Mouse (Mus musculus): ENCODE data around the gene Mmp9. TPM values are rescaled to one million over a fixed set of nuclear protein-coding genes. Genes with fewer than 3 reads are reported as not detected.
A peak's percentile ranks its signal among the peaks of the same experiment; 100 is the strongest.

Mmp9 gene
- polyA plus RNA-seq, 1 experiment, result 5.8 TPM

DNA sequence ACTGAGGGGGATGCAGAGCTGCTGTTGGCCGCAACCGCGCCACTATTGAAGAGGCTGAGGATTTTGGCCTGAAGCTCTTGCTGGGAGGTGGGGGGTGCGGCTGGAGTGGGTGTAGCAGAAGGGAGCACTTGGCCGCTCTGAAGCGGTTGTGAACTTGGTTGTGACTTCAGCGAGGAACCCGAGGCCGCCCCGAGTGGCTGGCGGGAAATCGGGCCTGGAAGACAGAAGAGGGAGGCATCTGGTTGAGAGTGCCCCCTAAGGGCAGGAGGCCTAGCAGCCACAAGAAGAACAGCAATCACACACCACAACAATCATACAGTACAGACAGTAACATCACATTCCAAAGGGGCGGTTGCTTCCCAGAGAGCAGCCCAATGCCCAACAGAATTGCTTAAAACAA lies 61.4 kb downstream of the Mmp9 start:
- H3K4me3 ChIP-seq (ENCODE audit: low read depth, low read length), result 0 out of 2 replicates have a peak overlapping the region, but pooled peaks have one; percentile 2
- H3K9ac ChIP-seq (ENCODE audit: low read depth, poor library complexity, severe bottlenecking), result no peak overlapping the region
- peaks cover 8% of the 10 kb centered on the region for H3K36me3 ChIP-seq (ENCODE audit: control insufficient read depth, insufficient read depth, low read length, poor library complexity, severe bottlenecking)
- H3K27ac ChIP-seq (ENCODE audit: insufficient read depth, low read length), result no peak overlapping the region
- TF ChIP-seq CTCF (IDR thresholded peaks at IDR 0.05; ENCODE audit: low read depth, low read length) (peak; percentile 46), POLR2A (IDR thresholded peaks at IDR 0.05; ENCODE audit: insufficient read depth, low read length) (no peak)
- H3K9me3 ChIP-seq (replicated peaks; ENCODE audit: control insufficient read depth, insufficient read depth, low read length, poor library complexity, severe bottlenecking), result no peaks in the 10 kb centered on the region
- peaks cover 5% of the 10 kb centered on the region; the same call in 1 of the 2 replicates for H3K27me3 ChIP-seq (ENCODE audit: control insufficient read depth, insufficient read depth, low read length, poor library complexity, severe bottlenecking)
- no peaks in the 10 kb centered on the region for H3K4me1 ChIP-seq (ENCODE audit: control insufficient read depth, insufficient read depth, low read length)

DNA sequence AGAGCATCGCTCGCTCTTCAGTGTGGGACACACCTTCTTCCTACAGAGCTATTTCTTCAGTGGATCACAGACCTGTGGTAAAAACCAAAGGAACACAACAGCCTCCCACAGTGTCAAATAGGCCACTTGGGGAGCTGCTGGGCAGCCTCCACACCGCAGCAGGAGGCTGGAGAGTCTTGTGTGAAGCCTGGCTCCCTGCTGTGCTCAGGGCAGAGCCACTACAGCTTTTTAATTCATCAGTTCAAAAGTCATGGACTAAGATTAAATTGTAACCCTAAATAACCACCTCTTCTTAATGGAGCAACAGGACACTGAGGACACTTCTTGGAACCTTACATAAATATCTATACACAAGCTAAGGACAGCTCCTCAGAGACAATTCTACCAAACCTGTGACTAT lies 62.5 kb downstream of the Mmp9 start:
- peaks cover 13% of the 10 kb centered on the region for H3K36me3 ChIP-seq (ENCODE audit: control insufficient read depth, insufficient read depth, low read length, poor library complexity, severe bottlenecking)
- no peak overlapping the region for H3K27ac ChIP-seq (ENCODE audit: insufficient read depth, low read length)
- H3K9me3 ChIP-seq (replicated peaks; ENCODE audit: control insufficient read depth, insufficient read depth, low read length, poor library complexity, severe bottlenecking), result no peaks in the 10 kb centered on the region
- no peaks in the 10 kb centered on the region for H3K27me3 ChIP-seq (ENCODE audit: control insufficient read depth, insufficient read depth, low read length, poor library complexity, severe bottlenecking)
- no peaks in the 10 kb centered on the region for H3K4me1 ChIP-seq (ENCODE audit: control insufficient read depth, insufficient read depth, low read length)
- H3K9ac ChIP-seq (ENCODE audit: low read depth, poor library complexity, severe bottlenecking), result no peak overlapping the region
- H3K4me3 ChIP-seq (ENCODE audit: low read depth, low read length), result no peak overlapping the region
- no peak for TF ChIP-seq POLR2A (IDR thresholded peaks at IDR 0.05; ENCODE audit: insufficient read depth, low read length)
- TF ChIP-seq EP300 (IDR thresholded peaks at IDR 0.05; ENCODE audit: insufficient read depth, low read depth, low read length), result no peak
- no peak for TF ChIP-seq CTCF (IDR thresholded peaks at IDR 0.05; ENCODE audit: low read depth, low read length)

DNA sequence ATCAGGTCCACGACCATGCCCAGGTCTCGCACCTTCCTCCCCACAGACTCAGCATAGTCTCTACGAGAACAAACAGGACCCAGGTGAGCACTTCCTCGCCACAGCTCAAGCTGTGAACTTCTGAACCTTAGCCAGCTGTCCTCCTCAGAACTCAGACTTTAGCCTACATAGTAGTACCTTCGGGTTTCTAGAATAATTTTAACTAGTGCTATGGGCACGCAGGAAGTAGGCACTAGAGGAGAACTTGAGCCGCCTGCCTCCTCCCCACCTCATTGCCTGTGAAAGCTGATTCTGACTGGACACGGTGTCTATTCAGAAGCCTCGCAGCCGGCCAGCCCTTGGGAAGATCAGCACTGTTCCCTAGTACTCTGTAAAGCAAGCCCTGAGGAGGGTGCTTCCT lies 63.7 kb downstream of the Mmp9 start:
- Histone ChIP-seq H3K27ac (ENCODE audit: insufficient read depth, low read length) (no peak overlapping the region), H3K9me3 (replicated peaks; ENCODE audit: control insufficient read depth, insufficient read depth, low read length, poor library complexity, severe bottlenecking) (no peaks in the 10 kb centered on the region), H3K9ac (ENCODE audit: low read depth, poor library complexity, severe bottlenecking) (no peak overlapping the region), H3K27me3 (ENCODE audit: control insufficient read depth, insufficient read depth, low read length, poor library complexity, severe bottlenecking) (no peaks in the 10 kb centered on the region), H3K4me1 (ENCODE audit: control insufficient read depth, insufficient read depth, low read length) (no peaks in the 10 kb centered on the region), H3K36me3 (ENCODE audit: control insufficient read depth, insufficient read depth, low read length, poor library complexity, severe bottlenecking) (peaks cover 21% of the 10 kb centered on the region), H3K4me3 (ENCODE audit: low read depth, low read length) (no peak overlapping the region)
- TF ChIP-seq EP300 (IDR thresholded peaks at IDR 0.05; ENCODE audit: insufficient read depth, low read depth, low read length), result no peak
- TF ChIP-seq CTCF (IDR thresholded peaks at IDR 0.05; ENCODE audit: low read depth, low read length), result no peak
- TF ChIP-seq POLR2A (IDR thresholded peaks at IDR 0.05; ENCODE audit: insufficient read depth, low read length), result no peak

Other genes with a start within 250 kb of the Mmp9 start
- gene Spint4, start 242.3 kb upstream of the Mmp9 start, polyA plus RNA-seq (2011; ENCODE audit: insufficient read depth, insufficient read length, low read depth, missing spikeins), result not detected in 2 replicates
- not detected in 2 replicates for gene Spint5, start 225.5 kb upstream of the Mmp9 start, polyA plus RNA-seq (2011; ENCODE audit: insufficient read depth, insufficient read length, low read depth, missing spikeins)
- 0.60 and 1.7 TPM in 2 replicates for gene Wfdc3, start 194.8 kb upstream of the Mmp9 start, polyA plus RNA-seq (2011; ENCODE audit: insufficient read depth, insufficient read length, low read depth, missing spikeins)
- 26.7 and 30.4 TPM in 2 replicates for gene Dnttip1, start 194.8 kb upstream of the Mmp9 start, polyA plus RNA-seq (2011; ENCODE audit: insufficient read depth, insufficient read length, low read depth, missing spikeins)
- 366 and 371 TPM in 2 replicates for gene Ube2c, start 170.9 kb upstream of the Mmp9 start, polyA plus RNA-seq (2011; ENCODE audit: insufficient read depth, insufficient read length, low read depth, missing spikeins)
- gene Tnnc2, start 160.8 kb upstream of the Mmp9 start, polyA plus RNA-seq (2011; ENCODE audit: insufficient read depth, insufficient read length, low read depth, missing spikeins), result 0.88 and 1.6 TPM in 2 replicates
- 10.7 and 11.2 TPM in 2 replicates for gene Snx21, start 155.0 kb upstream of the Mmp9 start, polyA plus RNA-seq (2011; ENCODE audit: insufficient read depth, insufficient read length, low read depth, missing spikeins)
- gene Acot8, start 135.9 kb upstream of the Mmp9 start, polyA plus RNA-seq (2011; ENCODE audit: insufficient read depth, insufficient read length, low read depth, missing spikeins), result 15.0 and 15.7 TPM in 2 replicates
- gene Zswim3, start 135.7 kb upstream of the Mmp9 start, polyA plus RNA-seq (2011; ENCODE audit: insufficient read depth, insufficient read length, low read depth, missing spikeins), result 10.7 and 12.1 TPM in 2 replicates
- gene Zswim1, start 118.1 kb upstream of the Mmp9 start, polyA plus RNA-seq (2011; ENCODE audit: insufficient read depth, insufficient read length, low read depth, missing spikeins), result 39.5 and 50.0 TPM in 2 replicates
- not detected in 2 replicates for gene Spata25, start 112.2 kb upstream of the Mmp9 start, polyA plus RNA-seq (2011; ENCODE audit: insufficient read depth, insufficient read length, low read depth, missing spikeins)
- gene Ctsa, start 107.9 kb upstream of the Mmp9 start, polyA plus RNA-seq (2011; ENCODE audit: insufficient read depth, insufficient read length, low read depth, missing spikeins), result 75.3 and 83.4 TPM in 2 replicates
- 2.2 and 2.8 TPM in 2 replicates for gene Neurl2, start 107.3 kb upstream of the Mmp9 start, polyA plus RNA-seq (2011; ENCODE audit: insufficient read depth, insufficient read length, low read depth, missing spikeins)
- 52.4 and 55.9 TPM in 2 replicates for gene Pltp, start 83.1 kb upstream of the Mmp9 start, polyA plus RNA-seq (2011; ENCODE audit: insufficient read depth, insufficient read length, low read depth, missing spikeins)
- gene Pcif1, start 61.5 kb upstream of the Mmp9 start, polyA plus RNA-seq (2011; ENCODE audit: insufficient read depth, insufficient read length, low read depth, missing spikeins), result 30.2 and 30.9 TPM in 2 replicates
- 9.1 and 10.6 TPM in 2 replicates for gene Zfp335, start 29.0 kb upstream of the Mmp9 start, polyA plus RNA-seq (2011; ENCODE audit: insufficient read depth, insufficient read length, low read depth, missing spikeins)
- gene Slc12a5, start 20.0 kb downstream of the Mmp9 start, polyA plus RNA-seq (2011; ENCODE audit: insufficient read depth, insufficient read length, low read depth, missing spikeins), result 1.6 and 1.9 TPM in 2 replicates
- gene Ncoa5, start 94.1 kb downstream of the Mmp9 start, polyA plus RNA-seq (2011; ENCODE audit: insufficient read depth, insufficient read length, low read depth, missing spikeins), result 30.8 and 33.7 TPM in 2 replicates
- 5.3 and 5.8 TPM in 2 replicates for gene Cd40, start 114.8 kb downstream of the Mmp9 start, polyA plus RNA-seq (2011; ENCODE audit: insufficient read depth, insufficient read length, low read depth, missing spikeins)
- not detected in 2 replicates for gene 1700025C18Rik, start 150.0 kb downstream of the Mmp9 start, polyA plus RNA-seq (2011; ENCODE audit: insufficient read depth, insufficient read length, low read depth, missing spikeins)

All from ES-Bruce4 (cell line).